In genomic region chr10:99269704-99270103, GRCm38 (mm10) we compare ENCODE assay signal across 8 mouse cellular contexts. TPM values are rescaled to one million over a fixed set of nuclear protein-coding genes. Genes with fewer than 3 reads are reported as not detected.
DNase-seq lines count a peak whose midpoint lies in the region; ATAC-seq and TF ChIP-seq lines count a peak whose summit lies in the region.

No protein-coding gene starts in this region.

- ATAC-seq in hindbrain, embryonic 11.5 days (ENCODE audit: low FRiP score), result no peak
- ATAC-seq in hindbrain, postnatal 0 days, result no peak
- no peak for ATAC-seq in intestine, embryonic 16.5 days

- no peaks in the 10 kb centered on the region for H3K27me3 ChIP-seq in hindbrain, embryonic 11.5 days (ENCODE audit: control insufficient read depth, insufficient read depth, low read length)
- H3K27me3 ChIP-seq in hindbrain, postnatal 0 days (ENCODE audit: insufficient read depth, low read length), result no peaks in the 10 kb centered on the region
- H3K27me3 ChIP-seq in testis, adult 2 months (ENCODE audit: control insufficient read depth, insufficient read depth, low read length), result no peaks in the 10 kb centered on the region
- no peaks in the 10 kb centered on the region for H3K27me3 ChIP-seq in intestine, embryonic 16.5 days (replicated peaks; ENCODE audit: control insufficient read depth, insufficient read depth, low read length)

- 63% methylated on average over 6 of the region's 6 CpGs for WGBS in hindbrain, embryonic 11.5 days
- WGBS in hindbrain, postnatal 0 days, result 60% methylated on average over 6 of the region's 6 CpGs
- WGBS in intestine, embryonic 16.5 days, result 72% methylated on average over 6 of the region's 6 CpGs

- no peak for DNase-seq in hindbrain, embryonic 11.5 days (ENCODE audit: low spot score)
- DNase-seq in hindbrain, postnatal 0 days (ENCODE audit: low spot score), result no peak
- DNase-seq in testis, postnatal 14 days (ENCODE audit: low spot score), result no peak
- DNase-seq in thymus, postnatal 4 days, result no peak
- DNase-seq in frontal cortex, postnatal 25 days (ENCODE audit: low spot score in 2 of 2), result no peak
- no peak for DNase-seq in cerebellum, postnatal 4 days (ENCODE audit: low spot score in 2 of 2)

- H3K4me2 ChIP-seq in hindbrain, embryonic 11.5 days (replicated peaks; ENCODE audit: low read depth, low read length), result no peak overlapping the region
- H3K4me2 ChIP-seq in hindbrain, postnatal 0 days (ENCODE audit: low read depth, low read length), result no peak overlapping the region
- no peak overlapping the region for H3K4me2 ChIP-seq in intestine, embryonic 16.5 days (ENCODE audit: low read depth, low read length)

- TF ChIP-seq CTCF in hindbrain, postnatal 0 days (IDR thresholded peaks at IDR 0.05; ENCODE audit: low read depth), result no peak
- TF ChIP-seq CTCF in testis, adult 2 months (IDR thresholded peaks at IDR 0.05; ENCODE audit: control insufficient read depth, insufficient read depth, insufficient replicate concordance, low read depth, low read length), result no peak

- H3K4me3 ChIP-seq in hindbrain, embryonic 11.5 days (ENCODE audit: low read depth, low read length), result no peak overlapping the region
- H3K4me3 ChIP-seq in hindbrain, postnatal 0 days (ENCODE audit: low read length), result no peak overlapping the region
- H3K4me3 ChIP-seq in testis, adult 2 months (ENCODE audit: control insufficient read depth, low read depth, low read length), result no peak overlapping the region
- H3K4me3 ChIP-seq in intestine, embryonic 16.5 days (ENCODE audit: low read length), result no peak overlapping the region

- H3K27ac ChIP-seq in hindbrain, embryonic 11.5 days (ENCODE audit: low read depth, low read length), result peak overlapping the region; percentile 70; the same call in 1 of the 2 replicates
- no peak overlapping the region; the same call in 1 of the 2 replicates for H3K27ac ChIP-seq in hindbrain, postnatal 0 days
- H3K27ac ChIP-seq in testis, adult 2 months (ENCODE audit: control insufficient read depth, insufficient read depth, low read depth, low read length), result 0 out of 2 replicates have a peak overlapping the region, but pooled peaks have one; percentile 36
- H3K27ac ChIP-seq in intestine, embryonic 16.5 days (ENCODE audit: low read length), result peak overlapping the region; percentile 2; the same call in 1 of the 2 replicates

- H3K9me3 ChIP-seq in hindbrain, embryonic 11.5 days (ENCODE audit: control insufficient read depth, low read length), result no peaks in the 10 kb centered on the region
- no peaks in the 10 kb centered on the region for H3K9me3 ChIP-seq in hindbrain, postnatal 0 days (ENCODE audit: low read length)
- no peaks in the 10 kb centered on the region for H3K9me3 ChIP-seq in intestine, embryonic 16.5 days (ENCODE audit: control insufficient read depth, low read length)

- TF ChIP-seq POLR2A in testis, adult 2 months (IDR thresholded peaks at IDR 0.05; ENCODE audit: control insufficient read depth, low read depth, low read length), result no peak

- H3K9ac ChIP-seq in hindbrain, embryonic 11.5 days (ENCODE audit: low read depth, low read length), result no peak overlapping the region
- H3K9ac ChIP-seq in hindbrain, postnatal 0 days (replicated peaks; ENCODE audit: low read length), result no peak overlapping the region
- H3K9ac ChIP-seq in intestine, embryonic 16.5 days (ENCODE audit: low read depth, low read length), result no peak overlapping the region

- H3K36me3 ChIP-seq in hindbrain, embryonic 11.5 days (ENCODE audit: control insufficient read depth, insufficient read depth, low read length), result no peaks in the 10 kb centered on the region
- no peaks in the 10 kb centered on the region for H3K36me3 ChIP-seq in hindbrain, postnatal 0 days (ENCODE audit: insufficient read depth, low read length)
- no peaks in the 10 kb centered on the region for H3K36me3 ChIP-seq in testis, adult 2 months (ENCODE audit: control insufficient read depth, insufficient read depth, low read length)
- no peaks in the 10 kb centered on the region for H3K36me3 ChIP-seq in intestine, embryonic 16.5 days (ENCODE audit: control insufficient read depth, insufficient read depth, low read length)

- H3K4me1 ChIP-seq in hindbrain, embryonic 11.5 days (replicated peaks; ENCODE audit: control insufficient read depth, insufficient read depth, low read length), result peaks cover 20% of the 10 kb centered on the region
- H3K4me1 ChIP-seq in hindbrain, postnatal 0 days (ENCODE audit: insufficient read depth, low read length), result peaks cover 11% of the 10 kb centered on the region
- peaks cover 22% of the 10 kb centered on the region for H3K4me1 ChIP-seq in testis, adult 2 months (ENCODE audit: control insufficient read depth, insufficient read depth, low read length)
- H3K4me1 ChIP-seq in intestine, embryonic 16.5 days (ENCODE audit: control insufficient read depth, insufficient read depth, low read length), result peaks cover 30% of the 10 kb centered on the region

RNA-seq across cellular contexts. Expression of gene Dusp6, which starts 6.7 kb away (rescaled TPM):
- polyA plus RNA-seq in hindbrain, embryonic 11.5 days (2014; fragmentation: Nextera tagmentation; extraction: Ambion mirVana), result 41.3 and 48.3 TPM in 2 replicates
- total RNA-seq in hindbrain, postnatal 0 days (2014; rRNA removed), result 65.3 and 74.0 TPM in 2 replicates
- 32.5 and 35.2 TPM in 2 replicates for polyA plus RNA-seq in hindbrain, postnatal 0 days (2015; fragmentation: Nextera tagmentation; extraction: Ambion mirVana)
- 5.1 and 5.8 TPM in 2 replicates for polyA plus RNA-seq in testis, adult 2 months (2012; rRNA removed)
- polyA plus RNA-seq in intestine, embryonic 16.5 days (2015; fragmentation: Nextera tagmentation; extraction: Ambion mirVana), result 37.2 and 37.5 TPM in 2 replicates
